Mouse (Mus musculus) G1E (cell line): ENCODE results near the gene Rpl10l. TPM values are rescaled to one million over a fixed set of nuclear protein-coding genes. Genes with fewer than 3 reads are reported as not detected.

Experiments used
- ATAC-seq: 2 replicates; pipeline ENCODE4 v1.8.0; 2016; ENCODE audit warnings: mild to moderate bottlenecking; ENCODE audit not compliant: insufficient number of reproducible peaks, poor library complexity, low FRiP score, severe bottlenecking; ENCODE audit errors: extremely low read depth
- DNase-seq: peaks from one replicate; pipeline ENCODE4 v3.0.0; 2012; ENCODE audit warnings: low spot score
- H3K27me3 ChIP-seq: 2 replicates; pipeline ENCODE4 v1.6.1; 2012; ENCODE audit warnings: mild to moderate bottlenecking, low read length, inconsistent platforms; ENCODE audit not compliant: insufficient read depth
- H3K36me3 ChIP-seq: replicated peaks from 2 replicates; pipeline ENCODE3; 2012; ENCODE audit warnings: mild to moderate bottlenecking, inconsistent platforms
- H3K4me1 ChIP-seq: 2 replicates; pipeline ENCODE4 v1.6.1; 2012; ENCODE audit warnings: low read depth, low read length, inconsistent platforms, mixed read lengths; ENCODE audit not compliant: insufficient read depth
- H3K4me3 ChIP-seq: 2 replicates; pipeline ENCODE4 v1.5.1; 2012; ENCODE audit warnings: low read depth, mild to moderate bottlenecking, inconsistent platforms, low read length, moderate library complexity, mixed read lengths
- H3K9me3 ChIP-seq: replicated peaks from 2 replicates; pipeline ENCODE4 v1.6.1; 2012; ENCODE audit warnings: inconsistent platforms
- CTCF ChIP-seq: IDR thresholded peaks from 2 replicates; pipeline ENCODE4 v1.5.1; 2012; ENCODE audit warnings: low read depth, low read length, inconsistent platforms, mixed read lengths
- GATA1 ChIP-seq: IDR thresholded peaks from 2 replicates; pipeline ENCODE4 v1.6.1; 2012; ENCODE audit warnings: borderline replicate concordance, low read length, inconsistent platforms, mixed read lengths
- GATA2 ChIP-seq: IDR thresholded peaks from 2 replicates; pipeline ENCODE4 v1.6.1; 2012; ENCODE audit warnings: low read depth, low read length, inconsistent platforms, borderline replicate concordance
- POLR2AphosphoS5 ChIP-seq: IDR thresholded peaks from 2 replicates; pipeline ENCODE4 v1.6.1; 2012; ENCODE audit warnings: low read depth, low read length, inconsistent platforms; ENCODE audit not compliant: insufficient replicate concordance
- TAL1 ChIP-seq: conservative IDR thresholded peaks from 2 replicates; pipeline ENCODE4 v1.6.1; 2012; ENCODE audit warnings: low read depth, low read length, inconsistent platforms, mixed read lengths
- polyA plus RNA-seq: library from polyadenylated mRNA; stranded (reverse); fragments of >175 nt; gene quantifications from 2 replicates; pipeline ENCODE4 v1.2.3, GENCODE M21; 2012
- total RNA-seq, 2 experiments: library from RNA; stranded (forward) in 1 of 2; stranded (reverse) in 1 of 2; fragments of 200-1000 nt in 1 of 2; fragments of >200 nt in 1 of 2; fragmentation: Nextera tagmentation in 1 of 2; gene quantifications; 2 replicates each; pipeline ENCODE4 v1.2.3; 2014 to 2017

Rpl10l gene
- total RNA-seq (2014; fragmentation: Nextera tagmentation): not detected in 2 replicates
- total RNA-seq (2017): 0.11 TPM in 1 of 2 replicates, not detected in the other
- polyA plus RNA-seq: not detected in 2 replicates

DNA sequence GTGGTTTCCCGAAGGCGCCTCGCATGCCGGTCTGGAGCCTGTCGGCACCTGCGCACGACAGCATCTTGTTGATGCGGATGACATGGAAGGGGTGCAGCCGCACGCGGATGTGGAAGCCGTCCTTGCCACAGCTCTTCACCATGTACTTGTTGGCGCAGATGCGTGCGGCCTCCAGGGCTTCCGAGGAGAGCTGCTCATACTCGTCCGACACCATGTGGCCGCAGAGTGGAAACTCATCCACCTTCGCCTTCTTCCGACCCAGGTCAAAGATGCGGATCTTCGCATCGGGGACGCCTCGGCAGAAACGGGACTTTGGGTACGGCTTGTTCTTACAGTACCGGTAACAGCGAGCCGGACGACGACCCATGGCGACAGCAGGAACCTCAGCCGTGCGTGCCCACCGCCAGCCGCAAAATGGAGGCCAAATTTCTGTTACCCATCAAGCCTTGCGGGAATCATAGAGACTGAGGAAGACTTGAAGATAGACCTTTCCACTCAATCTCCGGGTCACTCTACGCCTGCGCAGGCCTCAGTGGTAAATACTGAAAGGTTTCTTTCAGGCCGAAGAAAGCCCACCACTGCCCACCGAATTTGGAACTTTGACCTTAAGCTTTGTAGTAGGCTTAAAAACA is at the start of gene Rpl10l:
Rpl10l (minus strand) TSS at position 411 of the 632 bp plus-strand sequence.
- Histone ChIP-seq H3K36me3 (no peaks in the 10 kb centered on the region), H3K4me3 (peak within 1 kb of the TSS; percentile 35; the same call in 1 of the 2 replicates), H3K27me3 (no peaks in the 10 kb centered on the region; the same call in 1 of the 2 replicates), H3K4me1 (no peaks in the 10 kb centered on the region), H3K9me3 (peaks cover 11% of the 10 kb centered on the region)
- ATAC-seq: no peak
- TF ChIP-seq TAL1: no peak
- TF ChIP-seq GATA1: no peak
- no peak for TF ChIP-seq POLR2AphosphoS5
- TF ChIP-seq CTCF: no peak
- no peak for TF ChIP-seq GATA2
- DNase-seq: no peak

DNA sequence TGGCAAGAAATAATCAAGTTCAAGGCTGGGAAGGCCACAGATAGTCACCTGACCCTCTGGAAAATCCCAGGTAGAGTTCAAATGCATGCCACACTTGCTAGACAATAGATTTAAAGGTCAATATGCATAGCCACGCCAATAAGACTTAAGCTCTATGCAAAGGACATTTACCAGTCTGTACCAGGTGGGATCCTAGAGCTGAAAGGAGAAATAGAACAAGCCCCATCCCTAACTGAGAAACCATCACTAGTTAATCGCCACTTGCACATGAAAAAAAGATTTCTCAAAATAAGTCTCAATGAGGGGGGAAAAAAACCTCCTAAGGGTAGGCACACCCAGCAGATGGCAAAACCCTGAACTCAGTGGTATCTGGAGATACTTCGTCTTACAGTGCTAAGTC is 8.3 kb downstream of the Rpl10l start:
- Histone ChIP-seq H3K9me3 (peaks cover 4% of the 10 kb centered on the region; the same call in 1 of the 2 replicates), H3K27me3 (no peaks in the 10 kb centered on the region), H3K36me3 (no peaks in the 10 kb centered on the region), H3K4me3 (no peak overlapping the region), H3K4me1 (no peaks in the 10 kb centered on the region)
- TF ChIP-seq GATA1: no peak
- TF ChIP-seq GATA2: no peak
- TF ChIP-seq CTCF: no peak
- no peak for TF ChIP-seq POLR2AphosphoS5
- no peak for TF ChIP-seq TAL1
- DNase-seq: no peak
- no peak for ATAC-seq

DNA sequence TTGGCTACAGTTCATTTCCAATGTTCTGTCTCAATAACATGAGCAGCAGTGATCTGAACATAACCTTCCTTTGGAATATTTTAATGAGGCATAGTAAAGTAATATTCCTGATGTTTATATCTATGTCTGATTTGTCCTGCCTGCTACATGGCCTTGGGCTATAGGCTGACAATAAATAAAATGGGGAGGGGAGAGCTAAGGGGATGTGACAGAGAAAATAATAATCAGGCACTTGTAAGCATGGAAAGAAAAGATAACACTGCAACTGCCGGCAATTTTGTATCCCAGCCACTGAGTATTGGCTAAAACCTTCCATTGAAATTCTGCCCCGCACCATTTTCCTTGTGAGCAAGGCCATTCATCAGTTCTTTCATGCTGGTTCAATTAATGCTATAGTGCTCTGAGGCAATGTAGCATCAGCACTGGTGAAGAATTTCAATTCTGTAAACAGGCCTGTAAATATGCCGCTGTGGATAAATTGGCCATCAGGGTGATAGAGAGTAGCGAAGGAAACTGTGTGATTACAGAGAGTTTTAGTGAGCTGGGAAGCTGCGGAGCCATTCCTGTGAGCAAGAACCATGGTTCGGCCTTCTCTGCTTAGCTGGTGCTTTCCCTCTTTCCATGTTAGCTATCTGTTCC is 38.6 kb downstream of the Rpl10l start:
- no peaks in the 10 kb centered on the region for H3K4me1 ChIP-seq
- ATAC-seq (no peak), DNase-seq (no peak)
- no peaks in the 10 kb centered on the region for H3K27me3 ChIP-seq
- TF ChIP-seq CTCF: no peak
- no peak for TF ChIP-seq POLR2AphosphoS5
- no peak for TF ChIP-seq GATA2
- H3K9me3 ChIP-seq: peaks cover 10% of the 10 kb centered on the region; the same call in 1 of the 2 replicates
- no peak overlapping the region for H3K4me3 ChIP-seq
- H3K36me3 ChIP-seq: no peaks in the 10 kb centered on the region

DNA sequence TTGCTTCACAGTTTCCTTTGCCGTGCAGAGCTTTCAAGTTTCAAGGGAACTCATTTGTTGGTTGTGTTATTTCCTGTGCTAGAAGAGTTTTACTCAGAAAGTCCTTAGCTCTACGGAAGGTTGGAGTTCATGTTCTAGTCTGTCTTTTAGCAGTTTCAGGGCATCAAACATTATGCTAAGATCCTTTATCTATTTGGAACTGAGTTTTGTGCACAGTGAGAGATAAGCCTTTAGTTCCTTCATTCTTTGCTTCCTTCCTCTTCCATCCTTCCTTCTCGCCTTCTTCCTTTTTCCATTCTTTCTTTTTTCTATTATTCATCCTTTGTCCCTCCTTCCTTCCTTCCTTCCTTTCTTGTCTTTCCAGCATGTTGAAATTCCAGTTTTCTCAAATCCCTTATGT is 50.0 kb downstream of the Rpl10l start:
- Histone ChIP-seq H3K4me3 (no peak overlapping the region), H3K27me3 (no peaks in the 10 kb centered on the region), H3K36me3 (no peaks in the 10 kb centered on the region), H3K9me3 (0 out of 2 replicates have a peak, but pooled peaks cover 5% of the 10 kb centered on the region), H3K4me1 (no peaks in the 10 kb centered on the region)
- DNase-seq (no peak), ATAC-seq (no peak)
- TF ChIP-seq GATA1 (no peak), POLR2AphosphoS5 (no peak), TAL1 (no peak), GATA2 (no peak), CTCF (no peak)
